Mouse (Mus musculus): Measurements from ENCODE around the gene 4930544D05Rik. TPM values are rescaled to one million over a fixed set of nuclear protein-coding genes. Genes with fewer than 3 reads are reported as not detected.

4930544D05Rik gene
- polyA plus RNA-seq, 1 experiment from 2014 or later: not detected

DNA sequence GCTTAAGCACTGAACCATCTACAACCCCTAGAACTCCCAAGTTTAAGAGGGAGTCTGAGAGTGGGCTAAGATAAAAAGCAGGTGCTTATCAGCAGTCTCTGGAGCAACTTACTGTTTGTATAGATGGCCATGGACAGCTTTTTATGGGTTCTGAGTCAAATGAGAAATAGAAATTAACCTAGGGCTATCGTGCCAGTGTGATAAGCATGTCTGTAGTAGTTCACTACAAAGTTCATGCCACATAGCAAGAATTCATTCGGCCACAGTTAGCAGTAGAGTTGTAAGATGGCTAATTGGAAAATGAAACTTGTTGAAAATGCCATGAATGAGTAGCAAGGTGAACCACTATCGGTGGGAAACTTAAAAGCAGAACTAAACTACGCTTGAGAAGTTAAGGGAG is 32.9 kb downstream of the 4930544D05Rik start:
- POLR2A ChIA-PET: interaction anchor here (3.2 to 4.2 kb wide), 2 partner anchors 20 to 39 kb away, joined by 7 to 21 read pairs; partner anchors contain the start of genes Camta2 and Spag7
- ATAC-seq (no peak), DNase-seq (ENCODE audit: low read depth, low spot score) (no peak)
- no peak for TF ChIP-seq CTCF (IDR thresholded peaks at IDR 0.05)
- in situ Hi-C loops (cut with MboI; ENCODE audit: low pct_unique_long_range_greater_than_20kb): no loop called here
- no peaks in the 10 kb centered on the region for H3K27me3 ChIP-seq
- CTCF ChIA-PET: interaction anchor here (1.1 kb wide), 1 partner anchor 14 kb away, joined by 3 read pairs; no protein-coding TSS in a partner anchor

GRCm38 (mm10) chr11:70649185-70649734 is 33.6 kb downstream of the 4930544D05Rik start:
- in situ Hi-C loops (cut with MboI; ENCODE audit: low pct_unique_long_range_greater_than_20kb): no loop called here
- TF ChIP-seq CTCF (IDR thresholded peaks at IDR 0.05): no peak
- CTCF ChIA-PET: interaction anchor here (1.1 kb wide), 1 partner anchor 13 kb away, joined by 3 read pairs; no protein-coding TSS in a partner anchor
- DNase-seq (ENCODE audit: low read depth, low spot score) (no peak), ATAC-seq (no peak)
- POLR2A ChIA-PET: interaction anchor here (4.2 kb wide), 1 partner anchor 19 kb away, joined by 21 read pairs; the partner anchor contains the start of gene Spag7
- H3K27me3 ChIP-seq: no peaks in the 10 kb centered on the region

DNA sequence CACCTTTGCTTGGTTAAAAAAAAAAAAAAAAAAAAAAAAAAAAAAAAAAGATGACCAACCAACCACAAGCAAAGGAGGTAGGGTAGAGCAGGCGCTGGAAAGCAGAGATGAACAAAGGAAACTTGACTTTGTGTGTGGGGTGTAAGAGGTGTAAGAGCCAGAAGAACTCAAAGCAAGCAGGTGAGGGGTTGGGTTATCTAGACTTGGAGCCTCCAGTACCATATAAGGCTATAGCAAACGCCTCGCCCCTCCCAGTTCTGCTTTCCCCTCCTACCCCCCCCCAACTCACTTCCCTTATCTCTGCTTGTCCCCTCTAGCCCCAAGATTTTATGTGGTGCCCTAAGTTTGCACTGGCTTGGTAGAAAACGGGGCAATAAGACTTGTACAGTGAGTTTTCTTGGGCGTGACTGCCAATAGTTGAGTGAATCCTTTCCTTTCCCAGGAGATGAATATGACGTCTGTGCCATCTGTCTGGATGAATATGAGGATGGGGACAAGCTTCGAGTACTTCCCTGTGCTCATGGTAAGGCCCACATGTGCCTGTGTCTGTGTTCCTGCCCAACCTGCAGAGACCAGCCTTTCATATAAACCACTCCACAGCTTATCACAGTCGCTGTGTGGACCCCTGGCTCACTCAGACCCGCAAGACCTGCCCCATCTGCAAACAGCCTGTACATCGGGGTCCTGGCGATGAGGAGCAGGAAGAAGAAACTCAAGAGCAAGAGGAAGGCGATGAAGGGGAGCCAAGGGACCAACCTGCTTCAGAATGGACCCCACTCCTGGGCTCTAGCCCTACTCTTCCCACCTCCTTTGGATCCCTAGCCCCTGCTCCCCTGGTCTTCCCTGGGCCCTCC is 34.9 kb downstream of the 4930544D05Rik start:
- no peak for ATAC-seq
- no peaks in the 10 kb centered on the region for H3K27me3 ChIP-seq
- in situ Hi-C loops (cut with MboI; ENCODE audit: low pct_unique_long_range_greater_than_20kb): no loop called here
- no peak for TF ChIP-seq CTCF (IDR thresholded peaks at IDR 0.05)
- ChIA-PET CTCF (no interaction called here), POLR2A (interaction anchor here (0.6 to 4.2 kb wide), 3 partner anchors 18 to 127 kb away, joined by 3 to 21 read pairs (median 15); partner anchors contain the start of gene Spag7)
- DNase-seq (ENCODE audit: low read depth, low spot score): no peak

DNA sequence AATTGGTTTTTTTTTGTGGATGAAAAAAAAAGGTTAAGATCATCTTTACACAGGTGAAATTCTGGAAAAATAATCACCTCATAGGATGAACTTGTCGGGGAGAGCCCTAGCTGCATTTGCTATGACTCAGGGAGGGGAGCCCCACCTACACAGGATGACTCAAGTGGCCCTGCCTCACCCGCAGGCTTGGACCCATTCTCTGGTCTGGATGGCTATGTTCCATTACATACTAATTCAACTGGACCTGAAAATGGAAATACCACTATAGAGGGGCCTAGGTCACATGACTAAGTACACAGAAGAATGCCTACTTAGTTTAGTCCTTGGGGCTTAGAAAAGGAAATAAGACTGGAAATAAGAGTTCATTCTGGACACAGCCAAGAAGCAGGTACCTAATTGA is 35.7 kb downstream of the 4930544D05Rik start:
- ChIA-PET CTCF (interaction anchor here (1.7 kb wide), 1 partner anchor 46 kb away, joined by 4 read pairs; no protein-coding TSS in a partner anchor), POLR2A (interaction anchor here (3.1 kb wide), 1 partner anchor 17 kb away, joined by 15 read pairs; the partner anchor contains the start of gene Spag7)
- DNase-seq (ENCODE audit: low read depth, low spot score) (no peak), ATAC-seq (no peak)
- in situ Hi-C loops (cut with MboI; ENCODE audit: low pct_unique_long_range_greater_than_20kb): no loop called here
- TF ChIP-seq CTCF (IDR thresholded peaks at IDR 0.05): no peak
- no peaks in the 10 kb centered on the region for H3K27me3 ChIP-seq

- in situ Hi-C loops (cut with MboI; ENCODE audit: low pct_unique_long_range_greater_than_20kb): no loop called here
- ChIA-PET CTCF (interaction anchor here (0.5 to 1.7 kb wide), 2 partner anchors 45 to 134 kb away, joined by 3 to 4 read pairs; no protein-coding TSS in a partner anchor), POLR2A (interaction anchor here (3.1 kb wide), 1 partner anchor 16 kb away, joined by 15 read pairs; the partner anchor contains the start of gene Spag7)
- DNase-seq (ENCODE audit: low read depth, low spot score) (no peak), ATAC-seq (no peak)
- H3K27me3 ChIP-seq: no peaks in the 10 kb centered on the region
- TF ChIP-seq CTCF (IDR thresholded peaks at IDR 0.05): no peak
These were observed 36.6 kb downstream of the 4930544D05Rik start for GRCm38 (mm10) chr11:70652029-70652883.

GRCm38 (mm10) chr11:70652884-70653344 is 37.3 kb downstream of the 4930544D05Rik start:
- ChIA-PET POLR2A (interaction anchor here (3.1 kb wide), 1 partner anchor 15 kb away, joined by 15 read pairs; the partner anchor contains the start of gene Spag7), CTCF (interaction anchor here (1.7 kb wide), 1 partner anchor 45 kb away, joined by 4 read pairs; no protein-coding TSS in a partner anchor)
- DNase-seq (ENCODE audit: low read depth, low spot score) (no peak), ATAC-seq (no peak)
- in situ Hi-C loops (cut with MboI; ENCODE audit: low pct_unique_long_range_greater_than_20kb): no loop called here
- no peaks in the 10 kb centered on the region for H3K27me3 ChIP-seq
- no peak for TF ChIP-seq CTCF (IDR thresholded peaks at IDR 0.05)

DNA sequence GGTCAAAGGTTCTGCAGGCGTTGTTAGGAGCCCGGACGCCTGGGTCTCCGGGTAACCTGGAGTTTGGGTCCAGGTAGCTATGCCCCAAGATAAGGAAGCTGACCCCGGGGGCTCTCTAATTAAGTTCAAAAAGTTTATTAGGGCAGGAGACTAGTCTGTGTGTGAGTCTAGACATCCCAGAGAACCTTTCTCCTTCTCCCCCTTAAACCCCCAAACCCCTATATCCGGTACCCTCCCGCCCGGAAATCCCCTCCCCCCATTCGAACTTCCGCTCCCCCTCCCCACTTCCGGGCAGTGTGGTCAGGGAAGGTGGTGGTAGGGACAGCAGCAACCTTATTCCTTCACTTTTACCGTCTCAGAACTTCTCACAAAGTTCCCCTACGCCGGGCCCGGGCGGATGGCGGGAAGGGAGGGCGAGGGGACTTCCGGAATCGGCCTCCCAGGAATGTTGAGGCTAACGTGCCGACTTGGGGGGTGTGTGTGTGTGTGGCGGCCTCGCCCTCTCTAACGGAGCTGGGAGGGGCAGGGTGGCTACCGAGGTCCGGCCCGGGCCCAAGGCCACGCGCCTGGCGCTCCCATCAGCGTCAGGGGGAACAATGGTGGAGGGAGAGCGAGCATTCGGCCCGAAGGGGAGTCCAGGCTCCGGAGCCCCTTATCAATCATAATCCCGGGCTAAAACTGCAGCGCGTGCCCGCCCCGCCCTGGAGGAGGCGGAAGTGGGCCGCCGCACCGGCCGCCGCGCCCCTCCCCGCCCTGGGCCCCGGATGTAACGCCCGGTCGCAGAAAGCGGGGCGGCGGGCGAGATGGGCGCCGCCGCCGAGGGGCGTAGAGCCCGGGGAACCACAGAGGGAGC is 37.9 kb downstream of the 4930544D05Rik start:
- no peaks in the 10 kb centered on the region for H3K27me3 ChIP-seq
- ChIA-PET POLR2A (interaction anchor here (3.1 to 6.4 kb wide), 2 partner anchors 14 to 15 kb away, joined by 15 to 52 read pairs; partner anchors contain the start of gene Spag7), CTCF (no interaction called here)
- in situ Hi-C loops (cut with MboI; ENCODE audit: low pct_unique_long_range_greater_than_20kb): no loop called here
- DNase-seq (ENCODE audit: low read depth, low spot score) (no peak), ATAC-seq (peak; percentile 12)
- TF ChIP-seq CTCF (IDR thresholded peaks at IDR 0.05): no peak

DNA sequence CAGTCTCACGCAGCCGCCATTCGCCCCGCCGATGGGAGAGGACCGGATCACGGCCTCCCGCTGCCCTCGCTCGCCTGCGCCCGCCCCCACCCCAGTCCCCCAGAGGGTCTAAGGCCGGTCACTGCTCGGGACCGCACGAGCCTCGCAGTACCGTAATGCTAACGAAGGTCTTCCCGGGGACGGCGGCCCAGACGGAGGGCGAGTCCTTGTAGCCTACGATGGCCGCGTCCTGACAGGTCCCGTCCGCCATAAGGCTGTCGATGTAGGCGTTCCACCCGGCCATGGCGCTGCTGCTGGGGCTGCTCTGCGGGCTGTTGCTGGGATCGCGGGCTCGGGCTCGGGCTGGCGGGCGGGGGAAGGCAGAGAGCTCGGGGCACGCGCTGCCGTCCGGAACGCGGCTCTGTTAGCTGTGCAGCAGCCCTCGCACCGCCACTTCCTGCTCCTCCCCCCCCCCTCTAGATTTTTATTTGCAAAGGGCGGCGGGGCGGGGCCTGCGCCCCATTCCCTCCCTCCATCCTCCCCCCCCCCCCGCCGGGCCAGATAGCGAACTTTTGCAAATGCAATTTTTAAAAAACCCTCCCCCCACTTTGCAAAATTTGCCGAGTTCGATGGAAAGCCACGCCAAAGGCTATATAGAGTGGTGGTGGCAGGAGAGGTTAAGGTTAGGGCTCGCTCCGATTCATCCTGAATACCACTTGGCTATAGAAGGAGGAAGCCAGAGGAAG is 38.7 kb downstream of the 4930544D05Rik start, which contains the start of gene Pfn1:
Gene Pfn1, minus strand, starts transcription at position 447 of the 725 bp plus-strand sequence.
- H3K27me3 ChIP-seq: no peaks in the 10 kb centered on the region
- ChIA-PET CTCF (no interaction called here), POLR2A (interaction anchor here (6.4 kb wide), 1 partner anchor 13 kb away, joined by 52 read pairs; the partner anchor contains the start of gene Spag7)
- no peak for DNase-seq (ENCODE audit: low read depth, low spot score)
- peak; percentile 32 for ATAC-seq
- TF ChIP-seq CTCF (IDR thresholded peaks at IDR 0.05): no peak
- in situ Hi-C loops (cut with MboI; ENCODE audit: low pct_unique_long_range_greater_than_20kb): no loop called here
